Mouse (Mus musculus) embryonic facial prominence, embryonic 11.5 days (tissue): ENCODE measurements around the gene Galnt16. TPM values are rescaled to one million over a fixed set of nuclear protein-coding genes. Genes with fewer than 3 reads are reported as not detected.

Experiments used
- ATAC-seq: fragments of 200-750 bp; cut with Nextera tagmentation; replicated peaks from 2 replicates; pipeline ENCODE4 v1.8.0; 2017; ENCODE audit warnings: low read depth; ENCODE audit not compliant: insufficient number of reproducible peaks, low FRiP score, low TSS enrichment
- DNase-seq: peaks from one replicate; pipeline ENCODE4 v3.0.0-alpha.2; 2015; ENCODE audit warnings: low spot score
- H3K27ac ChIP-seq: fragments of 300-500 bp; sonication (generic); replicated peaks from 2 replicates; pipeline ENCODE4 v1.5.1; 2014; ENCODE audit warnings: mild to moderate bottlenecking, low read depth, low read length, control low read depth
- H3K27me3 ChIP-seq: fragments of 300-500 bp; sonication (generic); 2 replicates; pipeline ENCODE4 v1.6.1; 2014; ENCODE audit warnings: mild to moderate bottlenecking, low read length, moderate library complexity, mixed read lengths; ENCODE audit not compliant: control insufficient read depth, insufficient read depth
- H3K36me3 ChIP-seq: fragments of 300-500 bp; sonication (generic); replicated peaks from 2 replicates; pipeline ENCODE4 v1.6.1; 2014; ENCODE audit warnings: low read depth, mild to moderate bottlenecking, low read length, moderate library complexity, mixed read lengths; ENCODE audit not compliant: control insufficient read depth, insufficient read depth
- H3K4me1 ChIP-seq: fragments of 300-500 bp; sonication (generic); 2 replicates; pipeline ENCODE4 v1.6.1; 2014; ENCODE audit warnings: low read length, mixed read lengths; ENCODE audit not compliant: control insufficient read depth, insufficient read depth
- H3K4me2 ChIP-seq: fragments of 300-500 bp; sonication (generic); 2 replicates; pipeline ENCODE4 v1.6.1; 2014; ENCODE audit warnings: low read depth, mild to moderate bottlenecking, control low read depth, low read length, moderate library complexity
- H3K4me3 ChIP-seq: fragments of 300-500 bp; sonication (generic); 2 replicates; pipeline ENCODE4 v1.5.1; 2014; ENCODE audit warnings: low read depth, low read length, control low read depth
- H3K9ac ChIP-seq: fragments of 300-500 bp; sonication (generic); replicated peaks from 2 replicates; pipeline ENCODE4 v1.6.1; 2014; ENCODE audit warnings: mild to moderate bottlenecking, control low read depth, low read length
- H3K9me3 ChIP-seq: fragments of 300-500 bp; sonication (generic); replicated peaks from 2 replicates; pipeline ENCODE4 v1.6.1; 2016; ENCODE audit warnings: mild to moderate bottlenecking, low read length, inconsistent platforms, mixed read lengths; ENCODE audit not compliant: control insufficient read depth
- WGBS: fragments of 180-500 bp; shearing (Covaris S2); extraction: QIAGEN DNeasy Blood & Tissue Kit; methylation state at CpG from one replicate; pipeline ENCODE4 v1.1.7; 2014; 5-methylcytosine and 5-hydroxymethylcytosine counted together
- polyA plus RNA-seq: library from polyadenylated mRNA; unstranded; fragments of >200 nt; fragmentation: Nextera tagmentation; extraction: Ambion mirVana; gene quantifications from 2 replicates; pipeline ENCODE4 v1.2.1, GENCODE M21; 2014

The Galnt16 gene
- polyA plus RNA-seq, 1 experiment from 2014 or later = 6.9 TPM

DNA sequence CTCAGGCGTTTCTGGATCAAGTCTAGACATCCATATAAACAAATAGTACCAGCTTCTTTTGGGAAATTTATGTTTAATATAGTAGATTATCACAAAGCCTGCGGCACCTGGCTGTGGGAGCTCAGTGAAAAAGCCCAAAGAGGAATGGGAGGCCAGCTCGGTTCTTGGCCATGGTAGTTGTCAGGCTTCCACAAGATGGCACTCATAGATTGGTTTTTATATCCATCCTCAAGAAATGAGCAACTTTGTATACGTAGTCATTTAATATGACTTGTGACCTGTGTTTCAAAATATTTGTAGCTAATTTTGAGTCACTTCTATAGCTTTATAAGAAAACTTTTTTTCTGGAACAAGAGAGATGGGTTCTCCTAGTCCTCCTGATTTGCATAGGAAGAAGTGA lies 19.7 kb upstream of the Galnt16 start:
- Histone ChIP-seq H3K27ac (no peak overlapping the region), H3K36me3 (no peaks in the 10 kb centered on the region), H3K4me2 (no peak overlapping the region), H3K4me3 (no peak overlapping the region), H3K9me3 (no peaks in the 10 kb centered on the region), H3K4me1 (no peaks in the 10 kb centered on the region), H3K9ac (no peak overlapping the region), H3K27me3 (no peaks in the 10 kb centered on the region)
- WGBS = 56% methylated on average over 4 of the region's 4 CpGs
- DNase-seq (peak; percentile 38), ATAC-seq (no peak)

DNA sequence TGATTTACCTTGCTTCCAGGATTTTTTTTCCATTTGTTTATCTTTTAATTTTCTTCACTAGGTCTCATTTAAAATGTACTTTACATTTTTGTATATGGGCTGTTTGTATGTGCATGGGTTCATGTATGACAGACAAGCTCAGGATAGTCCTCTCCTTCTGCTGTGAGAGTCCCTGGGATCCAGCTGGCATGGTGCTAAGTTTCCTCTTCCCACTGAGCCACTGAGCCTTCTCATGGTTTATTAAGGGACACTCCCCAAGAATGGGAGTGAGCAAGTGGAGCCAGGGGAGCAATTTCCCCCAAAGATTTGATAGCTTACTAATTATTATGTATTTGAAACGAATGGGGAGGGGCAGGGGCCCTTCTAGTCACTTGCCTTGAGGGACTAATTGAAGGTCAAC lies 17.6 kb upstream of the Galnt16 start:
- ATAC-seq = no peak
- no peak overlapping the region for H3K4me2 ChIP-seq
- no peaks in the 10 kb centered on the region for H3K27me3 ChIP-seq
- H3K9me3 ChIP-seq = no peaks in the 10 kb centered on the region
- 58% methylated on average over 1 of the region's 1 CpGs for WGBS
- no peak overlapping the region for H3K9ac ChIP-seq
- no peak for DNase-seq
- H3K27ac ChIP-seq = no peak overlapping the region
- no peak overlapping the region for H3K4me3 ChIP-seq
- no peaks in the 10 kb centered on the region for H3K4me1 ChIP-seq
- no peaks in the 10 kb centered on the region for H3K36me3 ChIP-seq

DNA sequence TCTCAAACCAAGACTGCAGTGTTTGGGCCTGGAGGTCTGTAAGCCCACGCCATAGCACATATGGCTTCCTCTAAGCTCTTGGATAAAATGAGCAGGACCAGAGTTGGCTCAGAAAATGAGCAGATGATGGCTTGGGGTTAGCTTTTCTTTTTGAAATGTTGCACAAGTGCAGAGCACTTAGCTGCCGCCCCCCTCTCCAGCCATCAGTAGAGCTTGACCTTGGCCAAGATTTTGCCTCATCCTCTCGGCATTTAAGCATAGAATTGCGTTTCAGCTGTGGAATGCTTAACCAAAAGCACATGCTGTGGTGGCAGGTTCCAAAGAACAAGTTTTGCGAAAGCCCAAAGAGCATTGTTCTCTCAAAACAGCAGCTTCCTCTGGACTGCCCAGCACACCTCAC lies 13.4 kb upstream of the Galnt16 start:
- Histone ChIP-seq H3K4me1 (no peaks in the 10 kb centered on the region), H3K9me3 (no peaks in the 10 kb centered on the region), H3K36me3 (no peaks in the 10 kb centered on the region), H3K4me2 (no peak overlapping the region), H3K4me3 (no peak overlapping the region), H3K27me3 (no peaks in the 10 kb centered on the region), H3K9ac (no peak overlapping the region), H3K27ac (no peak overlapping the region)
- DNase-seq (peak; percentile 47), ATAC-seq (no peak)
- 54% methylated on average over 5 of the region's 5 CpGs for WGBS

DNA sequence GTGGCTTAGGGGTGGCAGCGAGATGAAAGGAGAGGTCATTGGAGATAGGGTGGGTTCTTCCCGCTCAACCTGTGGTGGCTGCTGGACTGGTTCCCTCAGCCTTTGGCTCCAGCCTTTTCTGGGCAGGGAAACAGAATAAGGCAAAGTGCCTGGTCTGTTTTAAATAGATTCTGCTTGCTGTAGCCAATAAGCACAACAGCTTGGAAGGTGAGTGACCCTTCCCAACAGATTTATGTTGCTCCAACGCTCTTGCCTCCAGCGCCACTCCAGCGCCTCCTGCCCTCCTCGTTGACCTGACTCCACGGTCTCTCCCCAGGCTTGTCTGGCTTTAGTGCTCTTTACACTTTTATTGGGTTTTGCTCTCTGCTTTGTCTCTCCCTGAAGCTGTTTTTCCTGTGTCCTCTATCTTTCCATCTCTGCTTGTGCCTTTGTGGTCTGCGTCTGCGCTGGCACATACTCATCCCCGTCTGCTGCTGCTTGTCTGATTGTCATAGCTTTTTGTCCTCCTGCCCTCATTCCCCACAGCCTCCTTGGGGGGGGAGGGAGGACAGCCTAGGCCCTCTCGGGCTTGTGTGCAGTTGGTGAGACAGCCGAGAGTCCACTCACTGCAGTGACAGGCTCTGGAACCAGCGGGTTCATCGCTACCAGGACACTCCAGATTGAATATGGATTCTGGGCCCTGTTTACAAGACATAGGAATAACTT lies 10.9 kb upstream of the Galnt16 start:
- Histone ChIP-seq H3K27me3 (no peaks in the 10 kb centered on the region), H3K9me3 (no peaks in the 10 kb centered on the region), H3K36me3 (no peaks in the 10 kb centered on the region), H3K27ac (no peak overlapping the region), H3K9ac (no peak overlapping the region), H3K4me1 (no peaks in the 10 kb centered on the region), H3K4me2 (no peak overlapping the region), H3K4me3 (no peak overlapping the region)
- DNase-seq (no peak), ATAC-seq (no peak)
- 54% methylated on average over 14 of the region's 14 CpGs for WGBS

DNA sequence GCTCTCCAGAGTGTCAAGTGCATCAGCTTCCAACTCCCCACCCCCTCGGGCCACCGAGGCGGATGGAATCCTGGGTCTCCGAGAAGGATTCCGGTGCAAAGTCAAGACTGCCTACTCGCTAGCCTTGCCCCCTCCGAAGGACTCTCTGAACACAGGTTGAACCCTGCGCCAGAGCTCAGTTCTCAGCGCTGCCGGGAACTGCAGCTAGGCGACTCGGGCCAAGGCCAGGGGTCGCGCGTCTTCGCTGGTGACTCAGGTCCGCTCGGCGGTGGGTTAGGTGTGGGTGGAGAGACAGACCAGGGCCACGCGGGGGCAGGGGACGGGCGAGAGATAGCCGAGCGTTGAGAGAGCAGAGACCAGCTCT lies 298 bp downstream of the Galnt16 start:
- ATAC-seq = peak; percentile 34; the same call in 1 of the 2 replicates
- peak; percentile 56 for DNase-seq
- Histone ChIP-seq H3K9me3 (no peaks in the 10 kb centered on the region), H3K27me3 (peaks cover 22% of the 10 kb centered on the region), H3K4me2 (peak overlapping the region; percentile 97), H3K36me3 (no peaks in the 10 kb centered on the region), H3K4me3 (peak overlapping the region; percentile 61), H3K4me1 (no peaks in the 10 kb centered on the region), H3K9ac (peak overlapping the region; percentile 54), H3K27ac (no peak overlapping the region)
- 0% methylated on average over 25 of the region's 25 CpGs for WGBS

DNA sequence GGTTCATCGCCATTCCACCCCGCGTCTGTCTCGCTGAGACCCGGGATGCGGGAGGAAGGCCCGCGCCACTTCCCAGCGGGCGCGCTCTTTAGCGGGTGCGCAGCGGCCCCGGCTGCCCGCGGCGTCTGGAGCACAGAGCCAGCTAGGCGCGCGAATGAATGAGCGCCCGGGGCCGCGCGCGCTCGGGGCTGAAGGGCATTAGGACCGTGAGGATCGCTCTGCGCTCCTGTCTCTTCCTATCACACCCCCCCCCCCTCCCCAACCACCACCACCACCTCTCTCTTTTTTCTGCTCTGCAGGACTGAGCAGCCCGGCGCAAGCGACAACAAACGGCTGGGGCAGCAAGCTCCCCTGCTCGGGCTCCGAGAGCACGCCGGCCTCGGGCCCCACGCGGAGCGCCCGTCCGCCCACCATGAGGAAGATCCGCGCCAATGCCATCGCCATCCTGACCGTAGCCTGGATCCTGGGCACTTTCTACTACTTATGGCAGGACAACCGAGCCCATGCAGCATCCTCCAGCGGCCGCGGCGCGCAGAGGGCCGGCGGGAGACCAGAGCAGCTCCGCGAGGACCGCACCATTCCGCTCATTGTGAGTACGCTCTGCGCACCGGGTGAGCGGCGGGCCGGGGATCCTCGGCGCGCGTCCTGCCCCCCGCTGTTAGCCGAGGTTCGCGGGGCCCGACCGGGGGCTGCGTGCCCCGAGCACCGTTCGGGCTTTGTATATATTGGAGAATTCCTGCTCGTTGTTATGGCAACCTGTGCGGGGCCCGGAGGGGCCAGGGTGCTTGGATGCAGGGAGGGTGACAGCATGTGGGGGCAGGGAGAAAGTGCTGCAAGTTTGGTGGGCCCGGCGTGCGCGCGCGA lies 912 bp downstream of the Galnt16 start:
- DNase-seq (peak; percentile 79), ATAC-seq (peak; percentile 71)
- H3K27ac ChIP-seq = peak overlapping the region; percentile 38; the same call in 1 of the 2 replicates
- H3K4me3 ChIP-seq = peak overlapping the region; percentile 61
- peaks cover 22% of the 10 kb centered on the region for H3K27me3 ChIP-seq
- H3K36me3 ChIP-seq = no peaks in the 10 kb centered on the region
- H3K9me3 ChIP-seq = no peaks in the 10 kb centered on the region
- WGBS = under 1% methylated on average over 89 of the region's 90 CpGs
- H3K4me1 ChIP-seq = no peaks in the 10 kb centered on the region
- peak overlapping the region; percentile 97 for H3K4me2 ChIP-seq
- peak overlapping the region; percentile 54 for H3K9ac ChIP-seq

DNA sequence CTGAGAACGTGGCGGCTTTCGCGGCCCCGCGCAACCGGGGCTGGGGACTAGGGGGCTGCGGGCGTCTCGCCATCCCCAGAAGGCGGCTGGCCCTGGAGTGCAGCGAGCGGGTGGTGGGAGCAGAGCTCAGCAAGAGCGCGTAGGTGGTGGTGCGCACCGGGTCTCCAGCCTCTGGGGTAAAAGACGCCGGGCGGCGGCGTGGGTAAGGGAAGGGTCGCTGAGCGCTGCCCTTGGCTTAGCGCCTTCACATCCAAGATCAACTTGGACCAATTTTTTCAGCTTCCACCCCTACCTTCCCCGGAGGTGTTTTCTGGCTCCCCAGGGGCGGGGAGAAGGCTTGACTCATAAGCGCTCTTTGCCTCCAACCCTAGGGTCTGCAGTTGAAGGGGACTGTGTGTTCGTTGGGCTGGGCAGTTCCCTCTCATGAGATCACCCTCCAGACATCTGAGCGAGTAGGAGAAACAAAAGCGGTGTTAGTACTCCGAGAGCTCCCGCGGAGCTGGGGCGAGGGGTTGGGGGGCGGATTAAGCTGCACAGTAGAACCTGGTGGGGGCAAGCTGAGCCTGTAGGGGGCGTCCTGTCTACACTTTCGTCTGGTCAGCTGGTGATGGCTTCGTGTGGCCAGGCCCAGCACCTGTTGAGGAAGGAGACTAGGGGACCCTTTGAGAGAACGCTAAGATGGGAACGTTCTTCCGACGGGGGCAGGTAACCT lies 1.7 kb downstream of the Galnt16 start:
- H3K4me1 ChIP-seq = no peaks in the 10 kb centered on the region
- H3K9ac ChIP-seq = peak overlapping the region; percentile 54
- peaks cover 22% of the 10 kb centered on the region for H3K27me3 ChIP-seq
- peak overlapping the region; percentile 97 for H3K4me2 ChIP-seq
- under 1% methylated on average over 43 of the region's 43 CpGs for WGBS
- H3K4me3 ChIP-seq = peak overlapping the region; percentile 61
- ATAC-seq (peak; percentile 53), DNase-seq (peak; percentile 70)
- H3K27ac ChIP-seq = no peak overlapping the region; the same call in 1 of the 2 replicates
- no peaks in the 10 kb centered on the region for H3K36me3 ChIP-seq
- no peaks in the 10 kb centered on the region for H3K9me3 ChIP-seq
